Mouse (Mus musculus): ENCODE measurements around the gene Tmem205.
A peak's percentile ranks its signal among the peaks of the same experiment; 100 is the strongest.

The Tmem205 gene

GRCm38 (mm10) chr9:21927208-21927753 is at the start of gene Tmem205, which contains the start of gene Ccdc159:
Tmem205 (minus strand) TSS chr9:21927556.
Ccdc159 (plus strand) TSS chr9:21927471.
- peak; percentile 99 for DNase-seq (ENCODE audit: low read depth, low spot score)

- DNase-seq (ENCODE audit: low read depth, low spot score), result no peak
These were observed 49.3 kb upstream of the Tmem205 start for GRCm38 (mm10) chr9:21976626-21977175.

GRCm38 (mm10) chr9:21969304-21969703 is 41.9 kb upstream of the Tmem205 start:
- no peak for DNase-seq (ENCODE audit: low read depth, low spot score)

GRCm38 (mm10) chr9:21968883-21969282 is 41.5 kb upstream of the Tmem205 start:
- no peak for DNase-seq (ENCODE audit: low read depth, low spot score)

GRCm38 (mm10) chr9:21963417-21963816 is 36.1 kb upstream of the Tmem205 start, which contains the start of gene Epor:
Epor (minus strand) TSS chr9:21963506.
- DNase-seq (ENCODE audit: low read depth, low spot score), result peak; percentile 41

- DNase-seq (ENCODE audit: low read depth, low spot score), result peak; percentile 77
These were observed 35.2 kb upstream of the Tmem205 start for GRCm38 (mm10) chr9:21962416-21963059.

- DNase-seq (ENCODE audit: low read depth, low spot score), result no peak
These were observed 34.7 kb upstream of the Tmem205 start for GRCm38 (mm10) chr9:21962010-21962409.

GRCm38 (mm10) chr9:21961366-21961980 is 34.1 kb upstream of the Tmem205 start:
- no peak for DNase-seq (ENCODE audit: low read depth, low spot score)

GRCm38 (mm10) chr9:21960558-21961208 is 33.3 kb upstream of the Tmem205 start:
- no peak for DNase-seq (ENCODE audit: low read depth, low spot score)

GRCm38 (mm10) chr9:21960135-21960534 is 32.8 kb upstream of the Tmem205 start:
- no peak for DNase-seq (ENCODE audit: low read depth, low spot score)

GRCm38 (mm10) chr9:21959244-21959643 is 31.9 kb upstream of the Tmem205 start:
- DNase-seq (ENCODE audit: low read depth, low spot score), result no peak

- no peak for DNase-seq (ENCODE audit: low read depth, low spot score)
These were observed 31.0 kb upstream of the Tmem205 start for GRCm38 (mm10) chr9:21958372-21958771.

GRCm38 (mm10) chr9:21955570-21956281 is 28.4 kb upstream of the Tmem205 start, which contains the start of gene Swsap1:
Swsap1 (plus strand) TSS chr9:21955755.
- peak; percentile 97 for DNase-seq (ENCODE audit: low read depth, low spot score)

GRCm38 (mm10) chr9:21955225-21955569 is 27.8 kb upstream of the Tmem205 start:
- DNase-seq (ENCODE audit: low read depth, low spot score), result no peak

GRCm38 (mm10) chr9:21954635-21955034 is 27.3 kb upstream of the Tmem205 start:
- DNase-seq (ENCODE audit: low read depth, low spot score), result no peak

- no peak for DNase-seq (ENCODE audit: low read depth, low spot score)
These were observed 26.2 kb upstream of the Tmem205 start for GRCm38 (mm10) chr9:21953600-21953999.

GRCm38 (mm10) chr9:21951977-21952376 is 24.6 kb upstream of the Tmem205 start:
- DNase-seq (ENCODE audit: low read depth, low spot score), result no peak

GRCm38 (mm10) chr9:21950322-21950721 is 23.0 kb upstream of the Tmem205 start:
- peak; percentile 77 for DNase-seq (ENCODE audit: low read depth, low spot score)

- no peak for DNase-seq (ENCODE audit: low read depth, low spot score)
These were observed 21.4 kb upstream of the Tmem205 start for GRCm38 (mm10) chr9:21948790-21949189.

GRCm38 (mm10) chr9:21948146-21948545 is 20.8 kb upstream of the Tmem205 start:
- DNase-seq (ENCODE audit: low read depth, low spot score), result no peak

- no peak for DNase-seq (ENCODE audit: low read depth, low spot score)
These were observed 20.3 kb upstream of the Tmem205 start for GRCm38 (mm10) chr9:21947540-21948130.
